Mouse (Mus musculus) 3134 (cell line): Measurements from ENCODE around the gene Eif3d.
"Not testable (repeated sequence)": the region's sequence is repeated elsewhere in the genome, so short reads cannot be mapped to it uniquely, and the experiment has no call there.

Experiments
- DNase-seq: peaks from one replicate; pipeline ENCODE4 v3.0.0-alpha.2; 2011; ENCODE audit warnings: low spot score; ENCODE audit not compliant: insufficient read length; ENCODE audit errors: extremely low read depth

Gene Eif3d

GRCm38 (mm10) chr15:77970470-77971292 lies at the start of gene Eif3d:
Gene Eif3d (minus strand): TSS chr15:77970813.
- DNase-seq = peak; percentile 96

- DNase-seq = no peak
Measured at GRCm38 (mm10) chr15:78014046-78014445, 43.4 kb upstream of the Eif3d start.

- not testable (repeated sequence) for DNase-seq
Measured at GRCm38 (mm10) chr15:78008206-78008605, 37.6 kb upstream of the Eif3d start.

GRCm38 (mm10) chr15:78003929-78004328 lies 33.3 kb upstream of the Eif3d start:
- no peak for DNase-seq

GRCm38 (mm10) chr15:78001400-78001799 lies 30.8 kb upstream of the Eif3d start:
- no peak for DNase-seq

GRCm38 (mm10) chr15:77988541-77988940 lies 17.9 kb upstream of the Eif3d start:
- DNase-seq = peak; percentile 69

- DNase-seq = no peak
Measured at GRCm38 (mm10) chr15:77983391-77983790, 12.8 kb upstream of the Eif3d start.

GRCm38 (mm10) chr15:77982195-77982939 lies 11.8 kb upstream of the Eif3d start:
- DNase-seq = peak; percentile 53

- no peak for DNase-seq
Measured at GRCm38 (mm10) chr15:77981181-77981680, 10.6 kb upstream of the Eif3d start.

GRCm38 (mm10) chr15:77979427-77979865 lies 8.8 kb upstream of the Eif3d start:
- no peak for DNase-seq

- DNase-seq = no peak
Measured at GRCm38 (mm10) chr15:77977663-77978062, 7.0 kb upstream of the Eif3d start.

- no peak for DNase-seq
Measured at GRCm38 (mm10) chr15:77974165-77974841, 3.7 kb upstream of the Eif3d start.

- DNase-seq = no peak
Measured at GRCm38 (mm10) chr15:77969940-77970469, 608 bp downstream of the Eif3d start.

GRCm38 (mm10) chr15:77965117-77965528 lies 5.5 kb downstream of the Eif3d start:
- DNase-seq = no peak

- no peak for DNase-seq
Measured at GRCm38 (mm10) chr15:77962447-77962846, 8.2 kb downstream of the Eif3d start.

GRCm38 (mm10) chr15:77960693-77961092 lies 9.9 kb downstream of the Eif3d start:
- no peak for DNase-seq

- no peak for DNase-seq
Measured at GRCm38 (mm10) chr15:77958071-77958470, 12.5 kb downstream of the Eif3d start.

GRCm38 (mm10) chr15:77957625-77958024 lies 13.0 kb downstream of the Eif3d start:
- no peak for DNase-seq

- peak; percentile 82 for DNase-seq
Measured at GRCm38 (mm10) chr15:77956404-77956901, 14.2 kb downstream of the Eif3d start, which contains the start of gene Foxred2. Gene Foxred2 (minus strand): TSS chr15:77956722.
